Mouse (Mus musculus) Muller cell, postnatal 12 days (primary cell): ENCODE measurements at regions not wholly inside any gene's neighbourhood (a gene's known extent, or its start where the extent isn't known, plus 50 kb on each side); places are given as distances from the start of the nearest gene placed in this dataset.

Experiments used
- DNase-seq: peaks from one replicate; pipeline ENCODE4 v3.0.0-alpha.2; 2015; ENCODE audit errors: inconsistent ontology term

DNA sequence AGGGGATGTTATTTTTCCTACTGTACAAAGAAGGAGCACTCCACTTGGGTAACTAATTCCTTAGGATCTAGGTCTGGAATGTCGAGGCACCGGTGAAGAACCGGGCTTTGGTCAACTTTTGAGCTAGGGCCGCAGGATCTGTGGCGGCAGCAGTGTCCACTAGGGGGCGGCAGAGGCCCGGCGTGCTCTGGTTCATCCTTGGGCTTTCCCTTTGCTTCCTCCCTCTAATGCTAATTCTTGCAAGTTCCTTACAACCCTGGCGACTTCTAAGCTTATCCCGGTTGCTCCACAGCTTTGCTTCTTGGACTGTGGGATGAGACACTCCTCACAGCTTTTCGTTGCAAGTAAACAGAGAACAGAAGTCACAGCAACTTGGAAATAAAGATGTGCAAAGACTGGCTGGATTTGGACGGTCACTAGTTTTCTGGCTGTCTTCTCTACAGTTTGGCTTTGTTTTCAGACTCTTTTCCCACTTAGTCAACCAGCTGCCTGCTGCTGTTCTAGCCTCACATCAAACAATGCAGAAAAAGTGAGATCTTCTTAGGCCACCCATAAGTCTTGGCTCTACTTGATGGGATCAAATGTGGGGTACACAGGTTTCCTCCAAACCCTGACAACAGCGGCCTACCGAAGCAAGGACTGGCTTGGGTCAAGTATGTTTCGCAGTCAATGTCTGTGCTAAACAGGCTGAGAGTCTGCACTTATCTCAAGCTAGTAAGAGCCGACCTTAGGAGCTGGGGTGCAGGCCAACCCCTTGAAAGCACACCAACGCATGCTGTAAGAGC is 51.2 kb upstream of the Tmem72 start:
- peak; percentile 69 for DNase-seq

GRCm38 (mm10) chr6:116774954-116775675 is 58.4 kb upstream of the Tmem72 start:
- DNase-seq, result peak; percentile 83

DNA sequence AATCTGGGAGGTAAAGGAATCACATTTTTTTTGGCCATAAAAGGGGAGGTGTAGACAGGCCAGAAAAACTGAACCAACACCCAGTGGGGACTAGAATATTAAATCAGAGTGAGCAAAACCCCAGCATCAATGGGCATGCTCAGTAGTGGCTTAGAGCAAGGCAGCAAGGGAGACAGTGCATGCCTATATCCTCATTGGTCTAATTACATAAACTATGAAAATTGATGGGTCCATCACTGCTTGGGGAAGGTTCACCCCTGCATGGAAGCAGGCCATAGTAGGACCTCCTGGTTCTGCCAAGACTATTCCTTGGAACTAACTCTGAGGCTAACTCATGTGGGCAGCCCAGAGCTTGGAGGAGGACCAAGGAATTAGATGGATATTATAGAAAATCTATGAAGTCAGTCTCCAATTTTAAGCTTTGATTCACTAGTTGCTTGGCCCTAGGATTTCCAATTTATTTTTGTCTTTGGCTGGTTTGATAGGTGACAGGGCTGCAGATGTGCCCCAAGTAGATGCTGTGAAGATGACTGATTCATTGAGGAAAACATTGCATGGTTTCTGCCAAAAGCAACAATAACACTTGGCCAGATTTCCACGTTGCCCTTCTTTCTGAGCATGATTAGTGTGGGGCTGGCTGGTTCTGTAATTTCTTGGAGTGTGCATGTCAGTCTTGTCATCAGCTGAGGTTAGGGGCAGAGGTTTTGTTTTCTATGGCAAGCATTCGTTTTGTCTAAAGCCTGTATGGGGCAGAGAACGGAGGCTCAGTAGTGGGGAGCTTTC is 70.0 kb upstream of the Tmem72 start:
- peak; percentile 56 for DNase-seq

DNA sequence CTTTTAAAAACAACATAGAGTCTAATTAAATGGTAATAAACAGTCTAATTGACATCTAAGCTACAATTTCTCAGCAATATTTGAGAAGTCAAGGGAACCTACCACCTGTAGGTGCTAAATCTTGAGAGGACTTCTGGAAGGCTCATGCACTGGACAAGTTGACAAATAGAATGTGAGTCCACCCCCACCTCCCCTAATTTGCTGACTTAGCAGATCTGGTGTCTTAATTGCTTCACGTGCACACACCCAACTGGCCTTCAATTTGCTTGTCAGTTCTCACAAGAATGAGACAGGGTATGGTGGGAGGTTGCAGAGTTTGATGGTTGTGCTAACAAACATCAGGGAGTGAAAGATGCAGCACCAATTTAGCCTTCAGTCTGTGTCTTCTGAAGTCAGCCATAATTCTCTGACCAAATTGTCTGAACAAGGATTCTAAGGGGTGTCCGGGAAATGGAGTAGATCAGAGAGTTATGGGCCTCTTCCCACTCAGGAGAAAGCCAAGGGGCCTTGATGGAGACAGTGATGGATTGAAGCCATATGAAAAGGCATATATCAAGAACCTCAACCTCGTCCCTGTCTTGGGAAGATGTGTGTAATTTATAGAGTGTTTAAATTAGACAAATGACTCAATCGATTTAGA is 76.7 kb upstream of the Tmem72 start:
- no peak for DNase-seq

DNA sequence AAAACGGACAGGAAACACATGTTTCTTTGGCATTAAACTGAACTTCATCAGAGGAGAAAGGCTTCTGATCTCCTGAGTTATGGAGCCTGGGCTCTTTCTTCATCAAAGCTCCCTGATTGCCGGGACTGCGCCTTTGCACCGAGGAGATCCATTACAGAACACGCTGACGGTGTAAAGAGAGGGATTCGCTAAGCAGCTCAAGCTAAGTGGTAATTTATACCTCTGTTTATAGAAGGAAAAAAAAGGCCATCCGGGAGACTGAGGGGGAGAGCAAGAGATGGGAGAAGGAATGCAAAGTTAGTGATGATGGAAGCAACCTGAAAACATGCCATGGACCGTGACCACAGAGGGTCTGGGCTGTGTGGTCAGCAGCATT is 77.2 kb upstream of the Tmem72 start:
- DNase-seq, result no peak

GRCm38 (mm10) chr6:116821215-116821912 is 104.7 kb upstream of the Tmem72 start:
- DNase-seq, result peak; percentile 38

DNA sequence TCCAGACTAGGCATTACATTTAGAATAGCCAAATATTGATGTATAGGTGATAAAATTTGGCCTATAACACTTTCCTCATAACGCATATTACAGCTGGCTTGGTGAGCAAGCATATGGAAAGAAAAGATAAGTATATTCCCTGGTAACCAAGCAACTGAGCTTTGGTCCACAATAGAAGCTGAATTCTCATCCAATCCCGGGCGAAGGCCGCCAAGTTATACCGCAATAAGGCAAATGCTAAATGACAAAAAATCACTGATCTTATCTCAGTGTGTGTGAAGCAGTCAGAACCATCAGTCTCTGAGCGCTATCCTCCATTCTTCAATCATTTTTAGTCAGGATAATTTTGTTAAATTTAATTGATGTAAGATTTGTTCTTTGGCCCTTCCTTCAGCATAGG is 105.9 kb upstream of the Tmem72 start:
- DNase-seq, result no peak

DNA sequence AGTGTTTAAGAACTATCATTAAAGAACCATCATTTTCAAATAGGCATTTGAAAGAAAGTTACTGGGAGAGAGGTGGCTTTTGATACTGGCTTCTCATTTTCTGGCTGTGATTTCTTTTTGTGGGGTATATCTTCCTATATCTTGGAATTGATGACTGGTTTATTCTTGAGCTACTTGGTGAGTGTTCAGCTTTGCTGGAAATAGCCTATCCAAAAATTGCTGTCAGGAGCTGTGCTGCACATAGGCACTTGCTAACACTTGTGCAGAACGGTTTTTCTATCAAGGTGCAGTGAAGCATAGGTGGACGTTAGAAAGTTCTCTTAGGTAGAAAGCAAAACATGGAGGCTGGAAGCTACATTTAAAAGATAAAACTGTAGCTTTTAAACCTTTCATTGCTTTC is 108.9 kb upstream of the Tmem72 start:
- no peak for DNase-seq

- DNase-seq, result peak; percentile 91
Measured at GRCm38 (mm10) chr6:116829341-116829740, 112.6 kb upstream of the Tmem72 start.

DNA sequence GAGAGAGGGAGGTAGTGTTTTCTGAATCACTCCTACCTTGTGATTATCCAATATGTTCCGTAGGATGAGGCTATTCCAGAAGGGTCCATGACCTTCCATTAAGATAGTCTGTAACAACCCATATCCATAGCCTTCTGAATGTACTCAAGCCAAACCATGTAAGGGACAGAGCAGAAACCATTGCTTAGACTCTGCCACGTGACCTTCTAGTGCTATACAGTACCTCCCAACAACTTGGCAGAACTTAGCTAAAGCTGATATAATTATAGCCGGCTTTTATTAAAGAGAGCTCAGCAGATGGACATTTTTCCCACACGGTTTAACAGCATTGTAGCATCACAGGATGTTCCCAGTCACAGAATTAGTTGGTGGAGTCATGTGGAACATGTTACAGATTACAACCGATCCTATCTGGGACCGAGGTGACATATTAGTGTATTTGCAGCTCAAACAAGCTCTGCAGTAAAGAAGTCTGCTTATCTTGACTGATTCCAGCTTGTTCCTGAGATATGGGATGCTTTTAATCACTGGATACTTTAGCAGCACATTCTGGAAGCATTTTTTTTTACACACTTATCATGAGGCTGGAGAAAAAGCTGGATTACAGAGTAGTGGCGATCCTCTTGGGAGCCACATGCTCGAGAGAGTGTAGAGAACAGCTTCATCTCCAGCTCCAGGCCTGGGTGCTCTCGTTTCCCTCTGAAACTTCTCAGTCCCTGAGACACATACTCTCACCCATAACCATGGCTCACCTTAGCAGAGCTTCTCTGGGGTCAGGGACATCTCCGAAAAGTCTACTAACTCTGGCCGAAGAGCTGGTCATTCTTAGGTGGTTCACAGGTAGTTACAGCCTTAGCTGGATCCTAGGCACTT is 129.5 kb upstream of the Tmem72 start:
- no peak for DNase-seq

- no peak for DNase-seq
Measured at GRCm38 (mm10) chr6:116848538-116849093, 131.9 kb upstream of the Tmem72 start.

DNA sequence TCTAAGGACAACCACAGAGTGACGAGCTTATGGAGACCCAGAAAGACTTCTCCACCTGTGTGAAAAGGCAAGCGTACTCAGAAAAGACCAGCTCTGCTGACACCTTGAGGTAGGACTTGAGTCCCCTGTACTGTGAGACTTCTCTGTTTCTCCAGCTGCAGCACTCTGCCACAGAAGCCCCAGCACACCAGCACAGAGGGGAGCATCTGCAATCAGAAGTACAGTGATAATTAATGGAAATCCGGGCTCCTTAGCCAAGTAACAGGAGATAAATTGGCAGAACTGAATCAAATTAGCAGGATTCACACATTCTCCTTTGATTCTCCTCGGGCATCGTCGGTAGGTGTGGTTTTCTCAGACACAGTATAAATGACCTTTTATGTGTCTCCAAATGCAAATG is 137.3 kb upstream of the Tmem72 start:
- no peak for DNase-seq

DNA sequence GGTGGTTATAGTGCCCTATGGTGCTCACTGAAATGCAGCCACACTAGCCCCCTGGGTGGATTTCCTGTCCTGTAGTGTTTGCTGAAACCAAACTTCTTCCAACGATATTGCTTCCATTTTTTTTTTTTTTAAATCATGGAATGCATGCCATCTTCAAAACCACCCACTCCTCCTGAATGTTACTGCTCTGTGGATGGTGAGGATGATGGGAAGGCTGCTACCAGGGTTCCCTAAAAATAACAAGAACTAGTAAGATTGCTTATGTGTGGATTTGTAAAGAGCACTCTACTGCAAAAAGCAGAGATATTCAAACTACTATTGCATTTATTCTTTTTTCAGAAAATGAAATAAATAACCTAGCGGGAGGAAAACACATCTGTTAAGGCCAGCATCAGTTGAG is 139.4 kb upstream of the Tmem72 start:
- DNase-seq, result no peak

GRCm38 (mm10) chr6:116856917-116857491 is 140.3 kb upstream of the Tmem72 start:
- DNase-seq, result no peak

DNA sequence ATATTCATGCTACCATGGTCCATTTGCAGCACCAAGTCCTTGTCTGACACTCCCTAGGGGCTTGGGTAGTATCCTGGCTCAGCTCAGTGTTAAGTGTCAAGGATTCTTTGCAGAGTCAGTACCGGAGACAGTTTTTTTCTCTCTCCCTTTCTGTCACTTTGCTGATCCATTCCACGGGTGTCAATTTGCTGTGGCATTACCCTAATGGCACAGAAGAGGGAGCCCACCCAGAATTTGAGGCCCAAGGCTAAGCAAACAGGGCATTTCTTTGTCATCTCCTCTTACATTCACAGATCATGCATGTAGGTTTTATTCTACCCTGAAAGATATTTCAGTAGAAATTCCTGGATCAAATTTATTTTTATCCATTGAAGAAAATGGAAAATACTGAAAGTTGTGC is 146.4 kb upstream of the Tmem72 start:
- DNase-seq, result no peak

DNA sequence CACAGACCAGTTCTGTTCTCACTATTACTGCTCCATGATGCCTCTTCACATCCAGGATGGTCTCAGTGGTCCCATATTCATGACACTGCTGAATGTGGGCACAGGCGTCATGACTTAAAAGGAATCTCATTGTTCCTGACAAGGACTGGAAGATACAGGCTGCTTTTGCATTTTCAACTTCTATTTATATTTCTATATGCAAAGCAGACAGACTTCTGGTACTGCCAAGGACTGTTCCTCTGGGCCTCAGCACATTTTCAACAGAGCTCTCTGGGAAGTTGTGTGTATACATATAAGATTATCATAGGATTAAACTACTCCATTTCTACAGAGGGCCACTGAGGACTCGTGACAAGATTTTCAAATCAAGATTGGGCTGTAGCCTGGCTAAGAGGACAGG is 146.9 kb upstream of the Tmem72 start:
- no peak for DNase-seq

- peak; percentile 62 for DNase-seq
Measured at GRCm38 (mm10) chr6:116893299-116893698, 176.6 kb upstream of the Tmem72 start.

GRCm38 (mm10) chr6:116894252-116894651 is 177.5 kb upstream of the Tmem72 start:
- no peak for DNase-seq

DNA sequence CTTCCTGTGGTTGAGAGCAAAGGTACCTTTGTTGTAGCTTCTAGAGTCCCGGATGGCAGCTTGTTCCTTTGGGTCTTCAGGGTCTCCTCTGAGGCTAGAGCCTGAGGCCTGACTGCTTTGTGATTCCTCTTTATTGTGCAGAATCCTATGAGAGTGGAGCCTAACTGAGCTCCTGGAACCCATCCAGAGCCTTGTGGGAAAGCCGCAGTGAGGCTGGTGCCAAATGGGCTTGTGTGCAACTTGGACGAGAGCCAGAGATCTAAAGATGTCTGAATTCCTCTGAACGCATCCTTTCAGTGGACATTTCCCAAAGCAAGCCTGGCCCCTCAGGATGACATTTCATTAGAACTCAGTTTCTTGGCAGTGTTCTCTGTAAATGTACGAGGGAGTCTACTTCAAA is 178.4 kb upstream of the Tmem72 start:
- peak; percentile 92 for DNase-seq

DNA sequence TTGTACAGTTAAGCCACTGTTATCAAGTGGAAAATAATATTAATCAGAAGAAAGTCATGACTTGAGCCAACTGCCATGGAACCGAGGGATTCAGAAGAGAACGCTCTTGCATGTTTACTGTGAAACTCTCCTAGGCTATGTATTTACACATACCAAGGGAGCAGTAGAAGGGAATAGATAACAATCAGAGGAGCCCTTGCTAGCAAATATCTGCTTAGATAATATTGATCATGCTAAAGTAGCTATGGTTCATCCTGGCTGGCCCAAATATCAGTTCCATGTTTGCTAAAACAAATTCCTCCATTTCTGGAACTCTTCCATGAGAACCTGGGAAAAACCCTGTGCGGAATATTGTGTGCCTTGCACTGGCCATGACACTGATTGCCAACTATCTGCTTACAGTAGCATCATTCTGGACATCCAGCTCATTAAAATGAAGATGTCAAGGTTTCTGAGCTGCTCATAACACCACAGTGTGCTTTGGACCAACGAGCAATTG is 179.5 kb upstream of the Tmem72 start:
- DNase-seq, result no peak
